Mouse (Mus musculus) kidney, adult 8-10 months (tissue): ENCODE data around the gene Trmo.

Experiments
- DNase-seq, 2 experiments: peaks; one replicate each; pipeline ENCODE4 v3.0.0; 2022

The Trmo gene

GRCm38 (mm10) chr4:46339026-46339425 is 50.2 kb downstream of the Trmo start:
- no peak for DNase-seq

GRCm38 (mm10) chr4:46337990-46338389 is 51.2 kb downstream of the Trmo start:
- no peak for DNase-seq

GRCm38 (mm10) chr4:46335846-46336245 is 53.4 kb downstream of the Trmo start:
- no peak for DNase-seq

- DNase-seq = no peak
Observed at GRCm38 (mm10) chr4:46328906-46329305, 60.3 kb downstream of the Trmo start.
